Mouse (Mus musculus): ENCODE data around the gene Psd.

DNA sequence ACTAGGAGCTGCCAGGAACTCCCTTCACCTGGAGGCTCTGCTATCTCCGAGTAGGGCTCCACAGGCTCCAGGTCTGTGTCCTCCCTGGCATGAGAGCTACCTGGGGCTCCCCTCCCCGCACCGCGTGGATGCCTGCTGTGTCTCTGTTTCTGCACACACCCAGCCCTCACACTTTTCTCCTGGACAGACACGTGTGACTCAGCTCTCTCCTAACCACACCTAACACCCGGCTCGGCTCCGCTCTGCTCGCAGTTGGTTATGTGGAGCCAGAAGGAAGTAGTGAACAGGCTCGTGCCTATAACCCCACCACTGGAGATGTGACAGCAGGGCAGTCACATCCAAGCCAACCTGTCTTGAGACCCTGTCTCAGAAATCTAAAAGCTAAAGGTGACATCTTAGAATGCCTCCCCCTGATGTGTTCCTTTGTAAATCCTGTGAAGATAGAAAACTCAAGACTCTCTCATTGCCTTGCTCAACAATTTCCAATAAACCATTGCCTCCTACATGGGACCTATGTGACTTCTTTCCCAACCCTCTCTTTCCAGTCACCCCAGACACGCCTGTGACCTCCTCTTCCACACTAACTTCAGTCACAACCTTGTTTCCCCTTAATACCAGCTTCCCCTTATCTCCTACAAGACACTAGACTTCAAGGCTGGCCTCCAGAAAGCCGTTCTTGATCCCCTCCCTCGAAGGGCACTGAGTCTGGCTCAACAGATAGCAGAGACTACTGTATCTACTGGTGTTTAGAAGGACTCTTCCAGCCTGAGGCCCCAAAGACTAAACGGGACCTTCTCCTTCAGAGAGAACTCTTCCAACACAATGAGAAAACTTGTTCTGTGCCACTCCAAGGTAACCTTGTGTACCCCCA, 11.8 kb downstream of the Psd start:
- TF ChIP-seq CTCF (conservative IDR thresholded peaks at IDR 0.05; ENCODE audit: insufficient read depth, insufficient read length, low read depth, low read length): no peak
- no peak for TF ChIP-seq POLR2A (IDR thresholded peaks at IDR 0.05; ENCODE audit: low read depth, low read length)

Data from kidney, adult 2 months (tissue).